Mouse (Mus musculus): ENCODE measurements at regions not wholly inside any gene's neighbourhood (a gene's known extent, or its start where the extent isn't known, plus 50 kb on each side); places are given as distances from the start of the nearest gene placed in this dataset.

DNA sequence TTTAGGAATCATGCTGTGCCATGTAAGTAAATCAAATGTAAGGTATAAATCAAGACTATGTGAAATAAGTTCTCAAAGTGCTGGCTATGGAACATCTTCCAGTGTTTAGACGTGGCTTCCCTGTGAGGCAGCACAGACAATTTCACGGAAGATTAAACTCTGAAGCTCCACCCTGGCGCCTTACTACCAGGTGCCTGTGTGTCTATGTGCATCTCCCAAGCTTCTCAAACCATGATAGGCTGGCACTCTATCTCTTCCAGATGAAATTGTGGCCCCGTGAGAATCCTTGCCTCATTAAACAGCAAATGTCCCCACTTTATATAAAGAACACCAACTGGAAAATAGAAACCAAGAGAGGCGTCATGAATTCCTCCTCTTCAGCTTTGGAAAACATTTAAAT, 511.4 kb upstream of the Hsf2 start:
- Histone ChIP-seq H3K9me3 (replicated peaks; ENCODE audit: insufficient read depth, low read length) (no peaks in the 10 kb centered on the region), H3K4me3 (ENCODE audit: control insufficient read depth in 1 of 2, insufficient read depth in 1 of 2, low read depth in 2 of 2, low read length in 2 of 2) (no peak overlapping the region), H3K4me1 (ENCODE audit: control insufficient read depth in 1 of 2, insufficient read depth in 2 of 2, low read length in 2 of 2) (no peaks in the 10 kb centered on the region), H3K27ac (ENCODE audit: control insufficient read depth, low read depth, low read length) (no peak overlapping the region), H3K36me3 (ENCODE audit: control insufficient read depth in 1 of 2, insufficient read depth in 2 of 2, low read length in 2 of 2) (no peaks in the 10 kb centered on the region), H3K27me3 (ENCODE audit: control insufficient read depth in 1 of 2, insufficient read depth in 2 of 2, low read length in 2 of 2) (no peaks in the 10 kb centered on the region), H3K9ac (ENCODE audit: control insufficient read depth, low read depth, low read length, poor library complexity, severe bottlenecking) (no peak overlapping the region), H3K79me2 (ENCODE audit: control insufficient read depth, insufficient read depth, low read length, poor library complexity) (no peaks in the 10 kb centered on the region)
- TF ChIP-seq USF2 (IDR thresholded peaks at IDR 0.05; ENCODE audit: borderline replicate concordance in 1 of 2, insufficient read depth in 1 of 2, low read depth in 1 of 2, low read length in 2 of 2) (no peak), ZKSCAN1 (IDR thresholded peaks at IDR 0.05; ENCODE audit: low read depth, low read length) (no peak), RCOR1 (IDR thresholded peaks at IDR 0.05; ENCODE audit: low read depth, low read length) (no peak), NELFE (IDR thresholded peaks at IDR 0.05; ENCODE audit: low read depth, low read length) (no peak), MEF2A (IDR thresholded peaks at IDR 0.05; ENCODE audit: extremely low read depth, insufficient replicate concordance, low read depth, low read length, poor library complexity, severe bottlenecking) (no peak), ZMIZ1 (IDR thresholded peaks at IDR 0.05; ENCODE audit: low read depth, low read length) (no peak), POLR2AphosphoS2 (IDR thresholded peaks at IDR 0.05; ENCODE audit: low read length) (no peak), MAX (IDR thresholded peaks at IDR 0.05; ENCODE audit: low read length) (no peak), BHLHE40 (IDR thresholded peaks at IDR 0.05; ENCODE audit: borderline replicate concordance, low read depth, low read length) (no peak), GABPA (IDR thresholded peaks at IDR 0.05; ENCODE audit: low read depth, low read length) (no peak), CHD1 (IDR thresholded peaks at IDR 0.05; ENCODE audit: low read depth, low read length) (no peak), EP300 (IDR thresholded peaks at IDR 0.05; ENCODE audit: low read depth in 1 of 2, low read length in 2 of 2) (no peak), ZNF384 (IDR thresholded peaks at IDR 0.05; ENCODE audit: low read depth, low read length) (no peak), MAFK (IDR thresholded peaks at IDR 0.05; ENCODE audit: borderline replicate concordance, low read depth, low read length) (no peak)
- no peak for DNase-seq (ENCODE audit: low read depth, low spot score)

DNA sequence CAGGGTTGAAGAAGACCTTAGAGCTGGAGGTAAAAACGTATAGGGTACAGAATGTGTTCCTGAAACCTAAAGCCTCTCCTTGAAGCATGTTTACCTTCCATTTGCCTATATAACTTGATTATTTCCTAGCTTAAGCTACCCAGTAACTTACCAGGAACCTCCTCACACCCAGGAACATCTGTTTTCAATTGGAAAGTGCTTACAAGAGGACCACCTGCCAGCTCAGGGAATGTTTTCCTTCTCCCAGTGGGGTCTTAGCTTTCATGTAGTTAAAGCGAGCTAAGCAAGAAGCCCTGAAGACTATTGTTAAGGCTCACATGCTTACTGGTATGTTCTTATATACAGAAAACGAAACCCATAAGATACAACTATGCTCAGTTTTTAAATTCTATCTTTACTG, 506.6 kb upstream of the Hsf2 start:
- Histone ChIP-seq H3K4me3 (ENCODE audit: control insufficient read depth in 1 of 2, insufficient read depth in 1 of 2, low read depth in 2 of 2, low read length in 2 of 2) (no peak overlapping the region), H3K36me3 (ENCODE audit: control insufficient read depth in 1 of 2, insufficient read depth in 2 of 2, low read length in 2 of 2) (no peaks in the 10 kb centered on the region), H3K4me1 (ENCODE audit: control insufficient read depth in 1 of 2, insufficient read depth in 2 of 2, low read length in 2 of 2) (no peaks in the 10 kb centered on the region), H3K27me3 (ENCODE audit: control insufficient read depth in 1 of 2, insufficient read depth in 2 of 2, low read length in 2 of 2) (no peaks in the 10 kb centered on the region), H3K9me3 (replicated peaks; ENCODE audit: insufficient read depth, low read length) (no peaks in the 10 kb centered on the region), H3K27ac (ENCODE audit: control insufficient read depth, low read depth, low read length) (no peak overlapping the region), H3K9ac (ENCODE audit: control insufficient read depth, low read depth, low read length, poor library complexity, severe bottlenecking) (no peak overlapping the region), H3K79me2 (ENCODE audit: control insufficient read depth, insufficient read depth, low read length, poor library complexity) (no peaks in the 10 kb centered on the region)
- DNase-seq (ENCODE audit: low read depth, low spot score) = no peak
- no peak for TF ChIP-seq HCFC1 (IDR thresholded peaks at IDR 0.05; ENCODE audit: low read depth, low read length)
- TF ChIP-seq ZC3H11A (IDR thresholded peaks at IDR 0.05; ENCODE audit: low read depth, low read length) = no peak
- TF ChIP-seq MAX (IDR thresholded peaks at IDR 0.05; ENCODE audit: low read length) = no peak
- no peak for TF ChIP-seq KAT2A (conservative IDR thresholded peaks at IDR 0.05; ENCODE audit: low read depth, low read length)
- TF ChIP-seq NRF1 (IDR thresholded peaks at IDR 0.05; ENCODE audit: insufficient read depth, low read depth, low read length, poor library complexity, severe bottlenecking) = no peak
- no peak for TF ChIP-seq USF1 (IDR thresholded peaks at IDR 0.05; ENCODE audit: low read depth, low read length)
- no peak for TF ChIP-seq GABPA (IDR thresholded peaks at IDR 0.05; ENCODE audit: low read depth, low read length)
- TF ChIP-seq JUND (IDR thresholded peaks at IDR 0.05; ENCODE audit: low read depth, low read length) = no peak
- no peak for TF ChIP-seq UBTF (IDR thresholded peaks at IDR 0.05; ENCODE audit: borderline replicate concordance, insufficient read depth, low read depth, low read length)
- no peak for TF ChIP-seq SMC3 (IDR thresholded peaks at IDR 0.05; ENCODE audit: low read depth, low read length)
- no peak for TF ChIP-seq TBP (IDR thresholded peaks at IDR 0.05; ENCODE audit: low read depth, low read length)
- TF ChIP-seq TAL1 (IDR thresholded peaks at IDR 0.05; ENCODE audit: low read length) = no peak
- no peak for TF ChIP-seq SIN3A (IDR thresholded peaks at IDR 0.05; ENCODE audit: low read length)
- TF ChIP-seq MYC (IDR thresholded peaks at IDR 0.05; ENCODE audit: low read depth, low read length) = no peak
- no peak for TF ChIP-seq ETS1 (IDR thresholded peaks at IDR 0.05; ENCODE audit: low read depth, low read length)
